Mouse (Mus musculus) myocyte (in vitro differentiated cells): ENCODE data around the gene Cdk5. TPM values are rescaled to one million over a fixed set of nuclear protein-coding genes. Genes with fewer than 3 reads are reported as not detected.

Source experiments
- H3K27me3 ChIP-seq: one replicate; pipeline ENCODE4 v1.6.1; 2011; ENCODE audit not compliant: control insufficient read depth, insufficient read depth, insufficient read length
- H3K36me3 ChIP-seq: one replicate; pipeline ENCODE4 v1.6.1; 2011; ENCODE audit not compliant: control insufficient read depth, insufficient read depth
- H3K4me2 ChIP-seq: one replicate; pipeline ENCODE4 v1.6.1; 2011; ENCODE audit warnings: low read depth, control low read depth
- H3K4me3 ChIP-seq: one replicate; pipeline ENCODE4 v1.5.1; 2011; ENCODE audit warnings: mild to moderate bottlenecking, control low read depth, moderate library complexity
- H3K79me2 ChIP-seq: one replicate; pipeline ENCODE4 v1.6.1; 2011; ENCODE audit not compliant: control insufficient read depth, insufficient read depth
- H3ac ChIP-seq: one replicate; pipeline ENCODE4 v1.6.1; 2011; ENCODE audit not compliant: control insufficient read depth, insufficient read length
- CEBPB ChIP-seq: IDR thresholded peaks from 2 replicates; pipeline ENCODE4 v1.6.1; 2011; ENCODE audit warnings: mild to moderate bottlenecking, moderate library complexity; ENCODE audit not compliant: poor library complexity, insufficient read depth, severe bottlenecking
- E2F4 ChIP-seq: IDR thresholded peaks from one replicate; pipeline ENCODE4 v1.6.1; 2011; ENCODE audit warnings: mild to moderate bottlenecking, control low read depth, moderate library complexity; ENCODE audit not compliant: insufficient read depth
- MAX ChIP-seq: IDR thresholded peaks from one replicate; pipeline ENCODE4 v1.6.1; 2011; ENCODE audit warnings: low read depth, mild to moderate bottlenecking, control low read depth
- MYOD1 ChIP-seq, 3 experiments: IDR thresholded peaks; one replicate each; pipeline ENCODE4 v1.6.1; 2011; ENCODE audit warnings: control low read depth in 2 of 3, low read depth in 2 of 3, mild to moderate bottlenecking in 2 of 3, moderate library complexity in 1 of 3; ENCODE audit not compliant: insufficient read length in 2 of 3, control insufficient read depth in 1 of 3
- MYOG ChIP-seq, 3 experiments: IDR thresholded peaks; one replicate each; pipeline ENCODE4 v1.6.1; 2011; ENCODE audit warnings: control low read depth in 2 of 3, low read depth in 2 of 3, mild to moderate bottlenecking in 2 of 3; ENCODE audit not compliant: insufficient read length in 2 of 3, control insufficient read depth in 1 of 3, insufficient read depth in 1 of 3
- POLR2A ChIP-seq: IDR thresholded peaks from one replicate; pipeline ENCODE4 v1.6.1; 2011; ENCODE audit warnings: low read depth, mild to moderate bottlenecking, control low read depth, moderate library complexity; ENCODE audit not compliant: insufficient read length
- POLR2AphosphoS2 ChIP-seq: IDR thresholded peaks from one replicate; pipeline ENCODE4 v1.6.1; 2011; ENCODE audit warnings: low read depth, control low read depth; ENCODE audit not compliant: insufficient read length
- REST ChIP-seq: IDR thresholded peaks from one replicate; pipeline ENCODE4 v1.6.1; 2011; ENCODE audit warnings: mild to moderate bottlenecking, control low read depth, moderate library complexity; ENCODE audit not compliant: insufficient read depth, insufficient read length
- SRF ChIP-seq: IDR thresholded peaks from one replicate; pipeline ENCODE4 v1.6.1; 2011; ENCODE audit warnings: low read depth; ENCODE audit not compliant: control insufficient read depth, insufficient read length
- TCF12 ChIP-seq: IDR thresholded peaks from one replicate; pipeline ENCODE4 v1.6.1; 2011; ENCODE audit warnings: mild to moderate bottlenecking, control low read depth; ENCODE audit not compliant: poor library complexity, insufficient read depth, severe bottlenecking
- TCF3 ChIP-seq: IDR thresholded peaks from one replicate; pipeline ENCODE4 v1.6.1; 2011; ENCODE audit warnings: low read depth, control low read depth; ENCODE audit not compliant: insufficient read length
- USF1 ChIP-seq: IDR thresholded peaks from one replicate; pipeline ENCODE4 v1.6.1; 2011; ENCODE audit warnings: low read depth, mild to moderate bottlenecking, control low read depth, moderate library complexity
- polyA plus RNA-seq: library from polyadenylated mRNA; unstranded; fragments of >200 nt; fragmentation: generic; extraction: Trizol; gene quantifications from one replicate; pipeline ENCODE4 v1.2.1, GENCODE M21; 2012; ENCODE audit warnings: missing spikeins

The Cdk5 gene
- polyA plus RNA-seq, 1 experiment: 30.0 TPM

DNA sequence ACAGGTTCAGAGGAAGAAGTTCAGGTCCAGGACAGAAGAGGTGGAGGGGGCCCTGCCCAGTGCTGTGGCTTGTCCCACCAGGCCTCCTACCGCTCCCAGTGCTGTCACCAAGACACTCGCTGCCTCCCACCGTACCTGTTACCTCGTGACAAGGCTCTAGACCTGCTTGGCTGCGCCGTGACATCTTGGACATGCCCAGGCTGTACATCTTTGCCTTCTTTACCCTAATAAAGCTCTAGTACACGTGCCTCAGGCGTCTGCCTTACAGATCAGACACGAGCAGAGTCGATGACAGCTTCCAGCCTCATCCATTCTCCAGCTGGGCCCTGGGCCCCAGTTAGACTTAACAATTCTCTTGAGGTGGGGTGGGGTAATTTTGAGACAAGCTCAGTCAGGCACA, 5.7 kb downstream of the Cdk5 start:
- Histone ChIP-seq H3K4me3 (no peak overlapping the region), H3K27me3 (no peaks in the 10 kb centered on the region), H3ac (no peak overlapping the region), H3K79me2 (peaks cover 2% of the 10 kb centered on the region), H3K4me2 (no peak overlapping the region), H3K36me3 (peaks cover 7% of the 10 kb centered on the region)
- no peak for TF ChIP-seq MAX
- TF ChIP-seq POLR2A: no peak
- no peak for TF ChIP-seq TCF3
- no peak for TF ChIP-seq USF1
- no peak for TF ChIP-seq MYOD1 (IDR thresholded peaks at IDR 0.05; ENCODE audit: control insufficient read depth in 1 of 3, insufficient read length in 2 of 3, low read depth in 2 of 3)

DNA sequence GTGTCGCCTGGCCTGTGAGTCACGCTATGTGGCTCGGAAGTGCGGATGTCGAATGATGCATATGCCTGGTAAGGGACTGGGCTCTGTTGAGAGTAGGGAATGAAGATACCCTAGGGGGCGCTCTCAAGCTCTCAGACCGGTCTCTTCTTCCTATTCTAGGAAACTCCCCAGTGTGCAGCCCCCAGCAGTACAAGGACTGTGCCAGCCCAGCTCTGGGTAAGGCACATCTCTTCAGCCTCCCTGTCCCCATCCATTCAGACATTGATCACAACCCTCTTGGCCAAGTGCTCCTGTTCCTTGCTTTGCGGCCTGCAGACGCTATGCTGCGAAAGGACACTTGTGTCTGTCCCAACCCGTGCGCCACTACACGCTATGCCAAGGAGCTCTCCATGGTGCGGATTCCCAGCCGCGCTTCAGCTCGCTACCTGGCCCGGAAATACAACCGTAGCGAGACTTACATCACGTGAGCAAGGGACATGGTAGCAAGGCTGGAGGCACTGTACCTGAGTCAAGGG, 7.1 kb downstream of the Cdk5 start:
- Histone ChIP-seq H3K4me2 (peak overlapping the region; percentile 44), H3K36me3 (peaks cover 4% of the 10 kb centered on the region), H3ac (no peak overlapping the region), H3K79me2 (no peaks in the 10 kb centered on the region), H3K4me3 (no peak overlapping the region), H3K27me3 (no peaks in the 10 kb centered on the region)
- TF ChIP-seq TCF3 (no peak), REST (peak; percentile 63)

DNA sequence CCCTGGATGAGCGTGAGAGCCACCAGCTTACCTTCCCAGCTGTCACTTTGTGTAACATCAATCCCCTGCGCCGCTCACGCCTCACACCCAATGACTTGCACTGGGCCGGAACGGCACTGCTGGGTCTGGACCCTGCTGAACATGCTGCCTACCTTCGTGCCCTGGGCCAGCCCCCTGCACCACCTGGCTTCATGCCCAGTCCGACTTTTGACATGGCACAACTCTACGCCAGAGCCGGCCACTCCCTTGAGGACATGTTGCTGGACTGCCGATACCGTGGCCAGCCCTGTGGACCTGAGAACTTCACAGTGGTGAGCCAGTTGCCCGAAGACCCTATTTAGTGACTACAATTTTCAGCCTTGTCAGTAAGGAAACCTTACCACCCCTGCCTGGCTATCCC, 9.4 kb downstream of the Cdk5 start:
- no peak overlapping the region for H3ac ChIP-seq
- H3K4me2 ChIP-seq: no peak overlapping the region
- no peaks in the 10 kb centered on the region for H3K36me3 ChIP-seq
- H3K4me3 ChIP-seq: no peak overlapping the region
- TF ChIP-seq MYOG (IDR thresholded peaks at IDR 0.05; ENCODE audit: control insufficient read depth in 1 of 3, insufficient read depth in 1 of 3, insufficient read length in 2 of 3, low read depth in 2 of 3) (no peak), POLR2AphosphoS2 (no peak), TCF12 (no peak), USF1 (no peak), REST (no peak), TCF3 (no peak), MAX (no peak), CEBPB (no peak), E2F4 (no peak), POLR2A (no peak), SRF (no peak), MYOD1 (IDR thresholded peaks at IDR 0.05; ENCODE audit: control insufficient read depth in 1 of 3, insufficient read length in 2 of 3, low read depth in 2 of 3) (no peak)
- no peaks in the 10 kb centered on the region for H3K79me2 ChIP-seq
- no peaks in the 10 kb centered on the region for H3K27me3 ChIP-seq

DNA sequence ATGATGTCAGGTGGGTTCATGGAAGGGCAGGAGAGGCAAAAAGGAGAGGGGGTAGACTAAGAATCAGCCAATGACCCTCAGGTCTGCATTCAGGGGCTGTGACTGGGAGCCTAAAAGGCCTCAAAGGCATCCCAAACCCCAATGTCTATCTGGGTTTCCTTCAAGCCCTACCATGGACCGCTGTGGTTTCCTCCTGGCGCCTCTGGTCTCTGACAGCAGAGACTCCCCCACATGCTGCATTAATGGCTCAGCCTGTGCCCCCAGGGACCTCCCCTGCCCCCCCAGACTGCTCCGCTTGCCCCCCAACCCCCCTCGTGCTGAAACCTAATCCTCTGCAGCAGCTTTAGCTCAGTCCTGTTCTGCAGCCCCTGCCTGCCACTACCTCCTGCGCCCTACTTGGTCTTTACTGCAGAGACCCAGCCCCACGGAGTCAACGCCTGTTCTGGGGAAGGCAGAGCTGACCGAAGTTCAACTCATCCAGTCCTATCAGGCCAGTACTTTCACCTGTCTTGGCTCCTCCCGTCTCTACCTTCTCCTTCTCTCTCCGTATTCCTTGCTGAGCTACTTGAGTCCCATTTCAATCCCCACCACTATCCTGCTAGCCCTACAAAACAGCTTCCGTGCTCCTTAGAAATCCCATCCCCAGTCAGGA, 10.2 kb downstream of the Cdk5 start, which contains the start of gene Asic3:
TSS of gene Asic3 (plus strand) at position 351 of the 652 bp plus-strand sequence.
- H3K4me3 ChIP-seq: no peak within 1 kb of the TSS
- H3K36me3 ChIP-seq: no peaks in the 10 kb centered on the region
- H3K27me3 ChIP-seq: no peaks in the 10 kb centered on the region
- TF ChIP-seq MYOG (IDR thresholded peaks at IDR 0.05; ENCODE audit: control insufficient read depth in 1 of 3, insufficient read depth in 1 of 3, insufficient read length in 2 of 3, low read depth in 2 of 3): no peak
- no peak for TF ChIP-seq SRF
- TF ChIP-seq MAX: no peak
- no peak for TF ChIP-seq TCF12
- no peak for TF ChIP-seq MYOD1 (IDR thresholded peaks at IDR 0.05; ENCODE audit: control insufficient read depth in 1 of 3, insufficient read length in 2 of 3, low read depth in 2 of 3)
- TF ChIP-seq TCF3: no peak
- TF ChIP-seq USF1: no peak
- TF ChIP-seq POLR2A: no peak
- TF ChIP-seq E2F4: no peak
- TF ChIP-seq REST: no peak
- no peaks in the 10 kb centered on the region for H3K79me2 ChIP-seq
- H3ac ChIP-seq: no peak within 1 kb of the TSS
- no peak within 1 kb of the TSS for H3K4me2 ChIP-seq

DNA sequence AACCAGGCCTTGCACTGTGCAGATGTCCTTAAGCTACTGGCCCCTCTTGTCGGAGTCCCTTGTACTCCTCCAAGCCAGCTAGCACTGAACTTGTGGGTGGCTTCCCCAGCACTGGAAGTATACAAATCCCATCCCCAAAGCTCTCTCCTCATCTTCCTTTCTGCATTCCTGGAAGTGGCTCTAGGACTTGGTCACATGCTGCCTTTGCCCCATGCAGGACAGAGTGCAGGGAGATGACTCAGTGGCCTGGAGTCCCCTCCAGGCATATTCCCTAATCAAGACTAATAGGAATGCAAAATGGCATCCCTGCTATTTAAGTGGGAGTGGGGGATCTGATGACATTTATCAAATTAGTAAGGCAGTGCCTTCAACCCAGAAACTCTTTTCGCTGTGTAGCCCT, 11.3 kb downstream of the Cdk5 start:
- H3ac ChIP-seq: no peak overlapping the region
- no peaks in the 10 kb centered on the region for H3K36me3 ChIP-seq

DNA sequence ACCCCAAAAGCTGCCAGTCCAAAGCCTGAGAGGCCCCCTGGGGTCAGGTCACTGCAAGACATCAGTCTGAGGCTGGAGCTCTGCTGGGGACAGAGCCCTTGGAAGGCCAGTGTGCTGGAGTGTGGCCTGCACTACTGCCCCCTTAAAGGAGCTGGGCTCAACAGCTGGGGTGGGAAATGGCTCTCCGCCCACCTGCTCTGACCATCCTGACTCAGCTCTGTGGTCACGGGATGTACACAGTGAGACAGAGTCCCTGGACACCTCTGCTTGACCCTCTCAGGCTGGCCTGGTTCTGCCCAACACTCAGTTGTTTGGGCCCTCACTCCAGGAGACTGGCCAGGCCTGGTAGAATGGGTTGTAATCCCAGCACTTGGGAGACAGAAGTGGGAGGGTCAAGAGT, 13.9 kb downstream of the Cdk5 start:
- no peaks in the 10 kb centered on the region for H3K36me3 ChIP-seq
- H3ac ChIP-seq: no peak overlapping the region
- TF ChIP-seq POLR2AphosphoS2 (peak; percentile 33), SRF (no peak), TCF12 (peak; percentile 16), MYOD1 (IDR thresholded peaks at IDR 0.05; ENCODE audit: control insufficient read depth in 1 of 3, insufficient read length in 2 of 3, low read depth in 2 of 3) (peak in 2 of 3 experiments; percentile 96 to 98), MAX (no peak), E2F4 (no peak), TCF3 (no peak), USF1 (peak; percentile 37), REST (no peak), CEBPB (no peak), MYOG (IDR thresholded peaks at IDR 0.05; ENCODE audit: control insufficient read depth in 1 of 3, insufficient read depth in 1 of 3, insufficient read length in 2 of 3, low read depth in 2 of 3) (peak in 2 of 3 experiments; percentile 93 to 97), POLR2A (no peak)
- H3K79me2 ChIP-seq: no peaks in the 10 kb centered on the region
- no peak overlapping the region for H3K4me3 ChIP-seq
- H3K27me3 ChIP-seq: no peaks in the 10 kb centered on the region
- H3K4me2 ChIP-seq: peak overlapping the region; percentile 2

More for the DNA sequence above, 11.3 kb downstream of the Cdk5 start:
- no peak for TF ChIP-seq TCF12
- peak; percentile 72 for TF ChIP-seq USF1
- TF ChIP-seq TCF3: no peak
- Histone ChIP-seq H3K4me2 (no peak overlapping the region), H3K79me2 (no peaks in the 10 kb centered on the region), H3K4me3 (no peak overlapping the region), H3K27me3 (no peaks in the 10 kb centered on the region)
